Mouse (Mus musculus): ENCODE results near the gene Dnajc27. TPM values are rescaled to one million over a fixed set of nuclear protein-coding genes. Genes with fewer than 3 reads are reported as not detected.
A peak's percentile ranks its signal among the peaks of the same experiment; 100 is the strongest.

Gene Dnajc27
- polyA plus RNA-seq, 1 experiment = 2.2 TPM

- DNase-seq (ENCODE audit: low read depth, low spot score) = no peak
Measured at GRCm38 (mm10) chr12:4076383-4076782, 6.0 kb upstream of the Dnajc27 start.

- WGBS = 26% methylated on average over 1 of the region's 1 CpGs
- DNase-seq (ENCODE audit: low read depth, low spot score) = no peak
Measured at GRCm38 (mm10) chr12:4078069-4078468, 4.3 kb upstream of the Dnajc27 start.

GRCm38 (mm10) chr12:4080311-4080710 is 2.1 kb upstream of the Dnajc27 start:
- DNase-seq (ENCODE audit: low read depth, low spot score) = peak; percentile 29
- 0% methylated on average over 2 of the region's 2 CpGs for WGBS

- WGBS = 51% methylated on average over 8 of the region's 8 CpGs
- DNase-seq (ENCODE audit: low read depth, low spot score) = no peak
Measured at GRCm38 (mm10) chr12:4083441-4083840, 1.1 kb downstream of the Dnajc27 start.

GRCm38 (mm10) chr12:4107383-4107782 is 25.0 kb downstream of the Dnajc27 start:
- WGBS = 75% methylated on average over 4 of the region's 4 CpGs
- peak; percentile 10 for DNase-seq (ENCODE audit: low read depth, low spot score)

- DNase-seq (ENCODE audit: low read depth, low spot score) = no peak
- 63% methylated on average over 9 of the region's 9 CpGs for WGBS
Measured at GRCm38 (mm10) chr12:4116132-4116531, 33.7 kb downstream of the Dnajc27 start.

GRCm38 (mm10) chr12:4117136-4117535 is 34.8 kb downstream of the Dnajc27 start:
- no peak for DNase-seq (ENCODE audit: low read depth, low spot score)
- WGBS = 65% methylated on average over 3 of the region's 3 CpGs

GRCm38 (mm10) chr12:4117579-4117978 is 35.2 kb downstream of the Dnajc27 start:
- DNase-seq (ENCODE audit: low read depth, low spot score) = no peak
- WGBS = 67% methylated on average over 4 of the region's 4 CpGs

GRCm38 (mm10) chr12:4127346-4127745 is 45.0 kb downstream of the Dnajc27 start:
- 80% methylated on average over 7 of the region's 7 CpGs for WGBS
- no peak for DNase-seq (ENCODE audit: low read depth, low spot score)

- no peak for DNase-seq (ENCODE audit: low read depth, low spot score)
- WGBS = 1% methylated on average over 83 of the region's 83 CpGs
Measured at GRCm38 (mm10) chr12:4132941-4133846, 50.8 kb downstream of the Dnajc27 start, which contains the start of gene Adcy3. Gene Adcy3 (plus strand): TSS chr12:4133103.

GRCm38 (mm10) chr12:4133847-4134212 is 51.4 kb downstream of the Dnajc27 start:
- WGBS = 28% methylated on average over 11 of the region's 11 CpGs

GRCm38 (mm10) chr12:4143179-4143578 is 60.8 kb downstream of the Dnajc27 start:
- 89% methylated on average over 5 of the region's 5 CpGs for WGBS
- no peak for DNase-seq (ENCODE audit: low read depth, low spot score)

More at GRCm38 (mm10) chr12:4133847-4134212, 51.4 kb downstream of the Dnajc27 start:
- DNase-seq (ENCODE audit: low read depth, low spot score) = no peak

- no peak for DNase-seq (ENCODE audit: low read depth, low spot score)
- 73% methylated on average over 2 of the region's 2 CpGs for WGBS
Measured at GRCm38 (mm10) chr12:4150936-4151335, 68.6 kb downstream of the Dnajc27 start.

GRCm38 (mm10) chr12:4151969-4152368 is 69.6 kb downstream of the Dnajc27 start:
- whole genome bisulfite sequencing = 79% methylated on average over 3 of the region's 3 CpGs
- no peak for DNase-seq (ENCODE audit: low read depth, low spot score)

GRCm38 (mm10) chr12:4157466-4157865 is 75.1 kb downstream of the Dnajc27 start:
- no peak for DNase-seq (ENCODE audit: low read depth, low spot score)
- WGBS = 63% methylated on average over 2 of the region's 2 CpGs

GRCm38 (mm10) chr12:4158179-4158578 is 75.8 kb downstream of the Dnajc27 start:
- no peak for DNase-seq (ENCODE audit: low read depth, low spot score)
- 79% methylated on average over 3 of the region's 3 CpGs for WGBS

GRCm38 (mm10) chr12:4158868-4159632 is 76.7 kb downstream of the Dnajc27 start:
- no peak for DNase-seq (ENCODE audit: low read depth, low spot score)
- WGBS = 68% methylated on average over 7 of the region's 7 CpGs

All from large intestine, adult 2 months (tissue).